Mouse (Mus musculus) bone marrow, adult 2 months (tissue): ENCODE measurements around the gene Sox13.

Experiments used
- CTCF ChIP-seq: fragments of 200-500 bp; IDR thresholded peaks from 2 replicates; pipeline ENCODE4 v1.5.1; 2011; ENCODE audit warnings: low read length, control low read depth; ENCODE audit not compliant: control insufficient read depth, insufficient read depth
- POLR2A ChIP-seq: fragments of 200-500 bp; IDR thresholded peaks from 2 replicates; pipeline ENCODE4 v1.6.1; 2011; ENCODE audit warnings: low read depth, mild to moderate bottlenecking, control low read depth, low read length, borderline replicate concordance; ENCODE audit not compliant: control insufficient read depth

- no peak for TF ChIP-seq POLR2A
- no peak for TF ChIP-seq CTCF
Measured at GRCm38 (mm10) chr1:133351762-133352161, 72.4 kb downstream of the Sox13 start.
